Mouse (Mus musculus) layer of hippocampus, adult 2 months (tissue): ENCODE data around the gene Vmn2r41. TPM values are rescaled to one million over a fixed set of nuclear protein-coding genes. Genes with fewer than 3 reads are reported as not detected.
A peak's percentile ranks its signal among the peaks of the same experiment; 100 is the strongest.
"Not testable (repeated sequence)": the region's sequence is repeated elsewhere in the genome, so short reads cannot be mapped to it uniquely, and the experiment has no call there.

Experiments used
- DNase-seq, 2 experiments: peaks; one replicate each; pipeline ENCODE4 v3.0.0; 2022; ENCODE audit warnings: low spot score in 2 of 2
- H3K27ac ChIP-seq: fragments of 200-600 bp; 2 replicates; pipeline ENCODE4 v1.8.1; 2022
- H3K4me3 ChIP-seq: fragments of 200-600 bp; 2 replicates; pipeline ENCODE4 v1.8.1; 2022; ENCODE audit warnings: mild to moderate bottlenecking
- long read RNA-seq, 2 experiments: library from polyadenylated mRNA; stranded (forward); transcript quantifications; one replicate each; pipeline ENCODE4 v2.0.0; 2021; ENCODE audit warnings: borderline mapping rate in 2 of 2
- total RNA-seq, 2 experiments: library from RNA; stranded (reverse); gene quantifications; 2 replicates each; pipeline ENCODE4 v1.2.3; 2021

Vmn2r41 gene
- not detected for total RNA-seq
- long read RNA-seq, experiment 1: 0 reads
- long read RNA-seq, experiment 2: 0 reads

- not testable (repeated sequence) for H3K4me3 ChIP-seq, H3K27ac ChIP-seq, DNase-seq
Measured at GRCm38 (mm10) chr7:8161554-8161953, at the start of gene Vmn2r41. TSS of gene Vmn2r41 (minus strand) at chr7:8161654.

- not testable (repeated sequence) for H3K4me3 ChIP-seq
Measured at GRCm38 (mm10) chr7:8200220-8200619, 38.8 kb upstream of the Vmn2r41 start, which contains the start of gene Vmn2r42. TSS of gene Vmn2r42 (minus strand) at chr7:8200320.

GRCm38 (mm10) chr7:8092871-8093270 is 68.6 kb downstream of the Vmn2r41 start:
- not testable (repeated sequence) for H3K27ac ChIP-seq, H3K4me3 ChIP-seq
- DNase-seq: peak in 1 of 2 experiments; percentile 0

More at GRCm38 (mm10) chr7:8200220-8200619, 38.8 kb upstream of the Vmn2r41 start, which contains the start of gene Vmn2r42:
- DNase-seq, H3K27ac ChIP-seq: not testable (repeated sequence)

Other genes starting within 250 kb of the Vmn2r41 start
- gene Vmn2r42, start 38.7 kb upstream of the Vmn2r41 start, total RNA-seq: not detected
- gene Vmn2r43, start 98.9 kb upstream of the Vmn2r41 start, total RNA-seq: not detected
- gene Vmn2r44, start 221.7 kb upstream of the Vmn2r41 start, total RNA-seq: not detected